Mouse (Mus musculus): ENCODE measurements around the gene Usp25. TPM values are rescaled to one million over a fixed set of nuclear protein-coding genes. Genes with fewer than 3 reads are reported as not detected.

The Usp25 gene
- total and polyA plus RNA-seq, 3 experiments, result 35.0 to 85.6 (median 64.2) TPM

DNA sequence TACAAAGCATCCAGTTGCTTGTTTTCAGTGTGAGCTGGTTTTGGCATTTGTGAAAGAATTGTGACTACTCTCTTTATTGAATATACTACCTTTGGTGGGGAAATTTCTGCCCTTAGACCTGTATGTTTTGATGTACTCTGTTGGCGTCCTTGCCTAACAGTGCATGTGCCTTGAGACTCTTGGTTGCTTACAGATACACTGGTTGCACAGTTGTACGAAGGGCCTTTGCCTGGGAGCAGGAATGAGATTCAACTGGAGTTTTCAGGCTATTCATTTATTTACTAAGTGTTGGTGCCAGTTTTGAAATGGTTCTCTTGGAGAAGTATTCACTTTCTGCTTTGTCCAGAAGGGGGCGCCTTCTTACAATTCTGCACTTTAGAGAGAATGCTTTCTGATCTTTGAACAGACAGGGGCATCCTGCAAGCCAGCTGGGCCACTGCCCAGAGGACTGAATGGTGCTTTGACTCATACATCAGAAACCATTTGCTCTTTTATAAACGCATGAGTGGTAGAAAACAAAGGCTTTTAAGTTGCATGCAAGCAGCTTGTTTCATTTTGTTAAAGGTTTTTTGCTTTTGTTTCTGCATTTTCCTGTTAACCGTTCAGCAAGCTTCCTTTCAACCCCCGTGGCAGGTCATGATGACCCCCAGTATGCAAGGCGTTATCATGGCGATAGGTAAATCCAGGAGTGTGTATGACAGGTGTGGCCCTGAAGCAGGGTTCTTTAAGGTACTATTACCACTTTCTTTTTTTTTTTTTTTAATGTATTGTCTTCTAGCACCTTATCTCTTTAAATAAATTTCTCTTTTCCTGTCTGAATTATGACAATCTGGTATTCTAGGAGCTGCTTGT lies 85.7 kb downstream of the Usp25 start:
- H3K4me3 ChIP-seq (ENCODE audit: low read depth, low read length), result no peak overlapping the region
- H3K4me1 ChIP-seq (ENCODE audit: insufficient read depth, low read depth, low read length), result no peaks in the 10 kb centered on the region
- peaks cover 64% of the 10 kb centered on the region for H3K36me3 ChIP-seq (replicated peaks)
- no peak for ATAC-seq (ENCODE audit: extremely low read depth, insufficient number of reproducible peaks, low FRiP score, poor library complexity, severe bottlenecking)
- H3K9me3 ChIP-seq (replicated peaks), result no peaks in the 10 kb centered on the region
- no peak for DNase-seq (ENCODE audit: low spot score)
- TF ChIP-seq GATA2 (IDR thresholded peaks at IDR 0.05; ENCODE audit: borderline replicate concordance, low read depth, low read length) (no peak), CTCF (IDR thresholded peaks at IDR 0.05; ENCODE audit: low read depth, low read length) (no peak), GATA1 (IDR thresholded peaks at IDR 0.05; ENCODE audit: borderline replicate concordance, low read length) (no peak), POLR2AphosphoS5 (IDR thresholded peaks at IDR 0.05; ENCODE audit: insufficient replicate concordance, low read depth, low read length) (no peak), TAL1 (conservative IDR thresholded peaks at IDR 0.05; ENCODE audit: low read depth, low read length) (no peak)
- H3K27me3 ChIP-seq (ENCODE audit: insufficient read depth, low read length), result no peaks in the 10 kb centered on the region

DNA sequence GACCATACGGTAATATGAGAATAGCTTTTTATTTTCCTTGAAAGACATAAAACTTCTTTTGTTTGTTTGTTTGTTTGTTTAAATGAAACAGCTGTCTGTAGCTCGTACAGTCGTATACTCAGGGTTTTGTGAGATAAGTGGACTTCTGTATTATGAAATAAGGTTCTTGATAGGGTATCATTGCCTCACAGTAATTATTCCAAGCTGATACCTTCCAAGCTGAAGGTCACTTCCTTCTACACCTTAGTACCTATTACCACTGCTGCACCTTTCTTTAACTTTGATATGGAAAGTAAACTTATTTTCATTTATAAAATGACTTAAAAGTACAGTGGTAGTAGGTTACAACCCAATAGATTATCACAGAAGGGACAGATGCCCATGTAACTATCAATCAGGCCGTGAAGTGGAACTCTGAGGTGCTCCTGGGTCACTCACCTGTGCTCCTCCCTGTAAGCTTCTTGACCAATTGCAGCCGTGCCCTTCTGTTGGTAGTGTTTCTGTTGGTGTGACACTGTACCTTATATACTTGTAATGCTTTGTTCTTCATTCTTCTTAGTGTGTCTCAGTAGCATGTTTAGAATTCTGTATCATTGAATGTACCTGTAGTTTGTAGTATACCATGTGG lies 90.2 kb downstream of the Usp25 start:
- no peak overlapping the region for H3K4me3 ChIP-seq (ENCODE audit: low read depth, low read length)
- TF ChIP-seq POLR2AphosphoS5 (IDR thresholded peaks at IDR 0.05; ENCODE audit: insufficient replicate concordance, low read depth, low read length) (no peak), CTCF (IDR thresholded peaks at IDR 0.05; ENCODE audit: low read depth, low read length) (no peak), TAL1 (conservative IDR thresholded peaks at IDR 0.05; ENCODE audit: low read depth, low read length) (no peak), GATA2 (IDR thresholded peaks at IDR 0.05; ENCODE audit: borderline replicate concordance, low read depth, low read length) (no peak), GATA1 (IDR thresholded peaks at IDR 0.05; ENCODE audit: borderline replicate concordance, low read length) (no peak)
- H3K36me3 ChIP-seq (replicated peaks), result peaks cover 43% of the 10 kb centered on the region
- ATAC-seq (ENCODE audit: extremely low read depth, insufficient number of reproducible peaks, low FRiP score, poor library complexity, severe bottlenecking) (no peak), DNase-seq (ENCODE audit: low spot score) (no peak)
- no peaks in the 10 kb centered on the region for H3K27me3 ChIP-seq (ENCODE audit: insufficient read depth, low read length)
- H3K4me1 ChIP-seq (ENCODE audit: insufficient read depth, low read depth, low read length), result no peaks in the 10 kb centered on the region
- no peaks in the 10 kb centered on the region for H3K9me3 ChIP-seq (replicated peaks)

DNA sequence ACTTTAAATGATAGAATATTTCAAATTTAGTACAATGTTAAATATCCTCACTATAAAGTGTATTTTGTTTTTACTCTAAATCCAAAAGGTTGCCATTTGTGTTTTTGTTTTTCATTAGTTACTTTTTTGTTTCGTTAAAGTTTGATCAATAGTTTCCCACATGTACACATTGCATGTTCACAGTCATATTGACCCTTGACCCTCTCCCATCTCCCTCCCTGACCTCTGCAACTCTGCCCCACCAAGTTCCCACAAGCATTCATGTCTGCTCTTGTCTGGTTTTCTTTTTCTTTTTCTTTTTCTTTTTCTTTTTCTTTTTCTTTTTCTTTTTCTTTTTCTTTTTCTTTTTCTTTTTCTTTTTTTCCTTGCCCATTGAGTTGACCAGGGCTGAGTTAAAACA lies 97.8 kb downstream of the Usp25 start:
- Histone ChIP-seq H3K36me3 (replicated peaks) (peaks cover 54% of the 10 kb centered on the region), H3K4me3 (ENCODE audit: low read depth, low read length) (no peak overlapping the region), H3K9me3 (replicated peaks) (no peaks in the 10 kb centered on the region), H3K4me1 (ENCODE audit: insufficient read depth, low read depth, low read length) (no peaks in the 10 kb centered on the region), H3K27me3 (ENCODE audit: insufficient read depth, low read length) (no peaks in the 10 kb centered on the region)
- TF ChIP-seq GATA1 (IDR thresholded peaks at IDR 0.05; ENCODE audit: borderline replicate concordance, low read length) (no peak), CTCF (IDR thresholded peaks at IDR 0.05; ENCODE audit: low read depth, low read length) (no peak), POLR2AphosphoS5 (IDR thresholded peaks at IDR 0.05; ENCODE audit: insufficient replicate concordance, low read depth, low read length) (no peak), GATA2 (IDR thresholded peaks at IDR 0.05; ENCODE audit: borderline replicate concordance, low read depth, low read length) (no peak), TAL1 (conservative IDR thresholded peaks at IDR 0.05; ENCODE audit: low read depth, low read length) (no peak)
- no peak for ATAC-seq (ENCODE audit: extremely low read depth, insufficient number of reproducible peaks, low FRiP score, poor library complexity, severe bottlenecking)
- no peak for DNase-seq (ENCODE audit: low spot score)

DNA sequence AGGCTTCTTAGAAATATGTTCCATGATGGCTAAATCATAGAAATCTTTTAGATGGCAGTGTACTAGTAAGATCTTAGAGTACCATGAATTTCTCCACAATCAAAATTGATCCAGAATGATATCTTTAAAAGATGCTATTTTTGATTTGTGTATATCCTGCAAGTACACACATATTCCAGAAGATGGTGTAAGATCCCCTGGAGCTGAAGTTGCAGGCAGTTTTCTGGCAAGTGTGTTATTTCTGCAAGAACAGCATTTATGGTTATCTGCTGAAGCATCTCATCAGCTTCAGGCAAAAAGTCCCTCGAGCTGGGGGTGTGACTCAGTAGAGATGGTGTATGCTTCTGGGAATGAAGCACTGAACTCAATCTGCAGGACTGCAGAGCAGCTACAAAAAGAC lies 112.4 kb downstream of the Usp25 start:
- Histone ChIP-seq H3K9me3 (replicated peaks) (no peaks in the 10 kb centered on the region), H3K4me3 (ENCODE audit: low read depth, low read length) (no peak overlapping the region), H3K4me1 (ENCODE audit: insufficient read depth, low read depth, low read length) (no peaks in the 10 kb centered on the region), H3K27me3 (ENCODE audit: insufficient read depth, low read length) (no peaks in the 10 kb centered on the region), H3K36me3 (replicated peaks) (peaks cover 7% of the 10 kb centered on the region)
- ATAC-seq (ENCODE audit: extremely low read depth, insufficient number of reproducible peaks, low FRiP score, poor library complexity, severe bottlenecking) (no peak), DNase-seq (ENCODE audit: low spot score) (no peak)
- TF ChIP-seq POLR2AphosphoS5 (IDR thresholded peaks at IDR 0.05; ENCODE audit: insufficient replicate concordance, low read depth, low read length) (no peak), CTCF (IDR thresholded peaks at IDR 0.05; ENCODE audit: low read depth, low read length) (no peak)

DNA sequence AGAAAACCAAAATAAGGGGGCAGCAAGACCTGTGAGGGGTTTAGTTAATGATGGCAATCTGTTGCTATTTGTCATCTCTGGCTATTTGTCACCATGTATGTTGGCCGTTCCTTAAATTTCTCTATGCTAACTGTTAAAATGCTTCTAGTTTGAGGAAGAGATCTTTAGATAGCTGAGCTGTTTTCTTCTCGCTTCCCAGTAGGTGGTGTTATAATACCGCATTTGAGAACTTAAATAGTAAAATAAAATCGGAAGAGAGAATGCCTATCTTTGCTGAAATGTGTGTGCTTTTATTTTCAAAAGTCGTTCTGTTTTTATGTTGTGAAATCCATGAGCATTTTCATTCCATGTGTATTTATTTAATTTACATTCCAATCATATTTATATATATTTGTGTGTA lies 115.2 kb downstream of the Usp25 start:
- Histone ChIP-seq H3K27me3 (ENCODE audit: insufficient read depth, low read length) (no peaks in the 10 kb centered on the region), H3K9me3 (replicated peaks) (no peaks in the 10 kb centered on the region), H3K4me3 (ENCODE audit: low read depth, low read length) (no peak overlapping the region), H3K36me3 (replicated peaks) (no peaks in the 10 kb centered on the region), H3K4me1 (ENCODE audit: insufficient read depth, low read depth, low read length) (no peaks in the 10 kb centered on the region)
- ATAC-seq (ENCODE audit: extremely low read depth, insufficient number of reproducible peaks, low FRiP score, poor library complexity, severe bottlenecking) (no peak), DNase-seq (ENCODE audit: low spot score) (no peak)
- TF ChIP-seq GATA1 (IDR thresholded peaks at IDR 0.05; ENCODE audit: borderline replicate concordance, low read length) (no peak), POLR2AphosphoS5 (IDR thresholded peaks at IDR 0.05; ENCODE audit: insufficient replicate concordance, low read depth, low read length) (no peak), GATA2 (IDR thresholded peaks at IDR 0.05; ENCODE audit: borderline replicate concordance, low read depth, low read length) (no peak), CTCF (IDR thresholded peaks at IDR 0.05; ENCODE audit: low read depth, low read length) (no peak), TAL1 (conservative IDR thresholded peaks at IDR 0.05; ENCODE audit: low read depth, low read length) (no peak)

DNA sequence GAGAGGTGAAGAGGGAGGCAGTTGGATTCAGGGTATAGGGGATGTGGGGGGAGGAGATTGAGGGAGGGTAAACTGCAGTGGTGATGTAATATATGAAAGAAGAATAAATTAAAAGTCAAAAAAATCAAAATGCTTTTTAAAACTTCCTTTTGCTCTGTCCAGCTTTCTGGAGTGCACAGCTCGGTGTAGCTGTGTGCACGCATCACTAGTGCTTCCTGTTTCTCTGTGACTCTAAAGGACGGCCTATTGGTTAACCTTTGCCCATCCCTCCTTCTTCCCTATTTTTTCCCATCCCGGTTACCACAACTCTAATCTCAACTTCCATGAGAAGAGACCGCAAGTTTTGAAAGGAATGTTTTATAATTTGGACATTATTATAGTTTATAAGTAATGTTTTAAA lies 119.5 kb downstream of the Usp25 start:
- DNase-seq (ENCODE audit: low spot score), result no peak
- H3K4me1 ChIP-seq (ENCODE audit: insufficient read depth, low read depth, low read length), result no peaks in the 10 kb centered on the region
- no peaks in the 10 kb centered on the region for H3K36me3 ChIP-seq (replicated peaks)
- TF ChIP-seq GATA1 (IDR thresholded peaks at IDR 0.05; ENCODE audit: borderline replicate concordance, low read length), result no peak
- no peak for TF ChIP-seq POLR2AphosphoS5 (IDR thresholded peaks at IDR 0.05; ENCODE audit: insufficient replicate concordance, low read depth, low read length)
- TF ChIP-seq TAL1 (conservative IDR thresholded peaks at IDR 0.05; ENCODE audit: low read depth, low read length), result no peak
- no peak for TF ChIP-seq CTCF (IDR thresholded peaks at IDR 0.05; ENCODE audit: low read depth, low read length)
- no peak for TF ChIP-seq GATA2 (IDR thresholded peaks at IDR 0.05; ENCODE audit: borderline replicate concordance, low read depth, low read length)
- ATAC-seq (ENCODE audit: extremely low read depth, insufficient number of reproducible peaks, low FRiP score, poor library complexity, severe bottlenecking), result no peak
- no peaks in the 10 kb centered on the region for H3K9me3 ChIP-seq (replicated peaks)
- H3K27me3 ChIP-seq (ENCODE audit: insufficient read depth, low read length), result no peaks in the 10 kb centered on the region
- H3K4me3 ChIP-seq (ENCODE audit: low read depth, low read length), result no peak overlapping the region
